Mouse (Mus musculus) regulatory T cell (primary cell): ENCODE data around the gene Hmga2.

Source experiments
- in situ Hi-C: fragments of 300-600 bp; cut with MboI, MseI; formaldehyde crosslinking; loops from one replicate; pipeline ENCODE4 v1.15.1; 2025; ENCODE audit warnings: high pct_unique_total_duplicates

Hmga2 gene

GRCm38 (mm10) chr10:120473218-120473617 is 3.1 kb downstream of the Hmga2 start:
- in situ Hi-C loops, result no loop called here

GRCm38 (mm10) chr10:120472606-120473005 is 3.7 kb downstream of the Hmga2 start:
- in situ Hi-C loops, result no loop called here

GRCm38 (mm10) chr10:120465121-120465520 is 11.1 kb downstream of the Hmga2 start:
- in situ Hi-C loops, result no loop called here

GRCm38 (mm10) chr10:120461769-120462168 is 14.5 kb downstream of the Hmga2 start:
- in situ Hi-C loops, result no loop called here

DNA sequence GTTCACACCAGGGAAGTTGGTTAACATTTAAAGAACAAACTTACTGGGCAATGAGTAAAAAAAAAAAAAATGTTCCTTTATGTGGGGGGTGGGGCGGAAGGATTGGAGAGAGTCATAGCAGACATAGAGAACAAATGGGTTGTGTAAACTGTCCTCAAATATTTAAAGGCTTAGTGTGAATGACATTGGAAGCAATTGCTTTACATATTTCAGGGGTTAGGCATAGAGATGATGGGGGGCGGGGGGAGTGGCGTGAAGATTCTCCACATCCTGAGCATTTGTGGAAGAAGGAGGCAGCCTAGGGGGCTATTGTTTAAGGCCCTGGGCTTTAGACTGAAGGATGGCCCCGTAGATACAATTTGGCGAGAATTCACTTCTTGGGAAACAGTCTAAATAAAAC is 15.0 kb downstream of the Hmga2 start:
- in situ Hi-C loops, result no loop called here

DNA sequence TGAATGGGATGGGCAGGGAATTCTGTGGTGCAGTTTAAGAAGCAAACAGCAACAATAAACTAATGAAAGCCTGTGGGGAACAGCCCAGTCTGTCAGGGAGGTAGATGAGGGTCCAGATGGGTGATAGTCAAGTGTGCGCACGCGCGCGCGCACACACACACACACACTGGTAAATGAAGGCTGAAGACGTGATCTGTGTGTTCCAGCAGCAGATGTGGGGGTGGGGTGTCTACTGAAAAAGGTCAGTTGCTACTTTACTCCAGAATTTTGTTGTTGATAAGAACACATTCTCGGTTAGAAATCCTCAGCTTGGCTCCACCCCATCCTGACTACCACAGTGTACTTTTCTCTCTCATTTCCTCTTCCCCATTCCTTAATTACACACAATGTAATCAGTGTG is 17.4 kb downstream of the Hmga2 start:
- in situ Hi-C loops, result no loop called here

- in situ Hi-C loops, result no loop called here
These were observed 26.5 kb downstream of the Hmga2 start for GRCm38 (mm10) chr10:120449661-120450284.

- in situ Hi-C loops, result no loop called here
These were observed 29.5 kb downstream of the Hmga2 start for GRCm38 (mm10) chr10:120446799-120447198.

DNA sequence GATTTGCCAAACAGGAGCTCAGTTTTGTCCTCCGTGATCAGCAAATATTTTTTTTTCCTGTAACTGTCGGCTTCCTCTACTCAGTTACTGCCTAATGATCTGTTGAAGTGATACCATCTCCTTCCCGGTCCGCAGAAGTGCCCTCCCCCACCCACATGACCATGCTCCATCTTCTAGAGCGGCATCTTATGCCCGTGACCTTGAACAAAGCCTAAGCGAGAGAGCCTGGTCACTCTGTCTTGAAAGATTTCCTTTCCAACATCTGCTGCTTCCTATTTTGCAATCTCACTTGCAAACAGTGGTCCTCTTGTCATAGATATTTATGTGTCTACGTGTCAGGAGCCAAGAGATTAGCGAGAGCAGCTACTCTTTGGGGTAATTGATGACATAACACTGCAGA is 30.1 kb downstream of the Hmga2 start:
- in situ Hi-C loops, result no loop called here

DNA sequence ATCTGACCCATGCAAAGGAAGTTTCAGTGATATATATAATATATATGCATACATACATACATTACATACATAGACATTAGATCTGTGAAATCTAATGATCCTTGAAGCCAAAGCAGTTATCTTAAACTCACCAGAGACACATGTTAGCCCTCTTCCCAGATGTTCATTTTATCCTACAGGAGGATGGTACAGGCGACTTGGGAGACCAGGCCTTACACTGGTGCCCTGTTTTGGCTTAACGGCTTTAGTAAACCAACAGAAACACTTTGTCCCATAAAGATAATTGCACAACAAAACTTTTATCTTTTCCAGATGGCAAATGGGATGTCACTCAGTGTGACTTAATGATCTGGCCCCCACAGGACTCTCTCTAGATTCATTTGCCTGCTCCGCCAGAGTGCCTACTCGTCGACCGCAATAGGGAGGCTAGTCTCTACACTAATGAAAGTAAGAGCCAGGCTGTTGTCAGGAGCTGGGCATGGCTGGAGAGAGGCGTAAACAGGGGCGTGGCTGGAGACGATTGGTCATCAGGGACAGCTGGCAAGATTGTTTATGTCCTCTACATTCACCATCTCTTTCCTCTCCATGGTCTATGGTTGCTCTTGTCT is 31.7 kb downstream of the Hmga2 start:
- in situ Hi-C loops, result no loop called here

DNA sequence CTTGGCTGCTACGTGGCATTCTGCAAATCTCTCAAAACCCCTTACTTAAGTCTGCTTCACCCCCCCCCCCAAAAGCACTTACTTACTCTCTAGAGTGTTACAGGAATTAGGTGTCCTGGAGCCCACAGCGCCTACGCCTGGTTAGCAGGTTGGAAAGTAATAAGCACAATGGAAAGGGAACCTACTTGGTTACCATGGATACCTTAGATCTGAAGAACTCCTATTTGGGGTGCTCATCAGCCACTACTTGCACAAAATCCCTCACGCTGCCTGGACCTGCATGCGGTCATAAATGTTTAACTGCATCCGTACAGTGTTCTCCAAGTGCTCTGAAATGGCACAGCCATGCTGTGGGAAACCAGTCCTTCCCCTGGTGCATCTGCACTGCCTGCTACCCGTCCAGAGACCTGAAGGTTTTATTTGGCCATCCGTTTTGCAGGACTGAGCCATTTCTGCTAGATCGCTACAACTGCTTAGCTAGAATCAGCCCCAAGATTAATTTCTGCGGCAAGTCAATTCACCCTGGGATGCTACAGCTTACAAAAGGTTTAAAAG is 32.4 kb downstream of the Hmga2 start:
- in situ Hi-C loops, result no loop called here

DNA sequence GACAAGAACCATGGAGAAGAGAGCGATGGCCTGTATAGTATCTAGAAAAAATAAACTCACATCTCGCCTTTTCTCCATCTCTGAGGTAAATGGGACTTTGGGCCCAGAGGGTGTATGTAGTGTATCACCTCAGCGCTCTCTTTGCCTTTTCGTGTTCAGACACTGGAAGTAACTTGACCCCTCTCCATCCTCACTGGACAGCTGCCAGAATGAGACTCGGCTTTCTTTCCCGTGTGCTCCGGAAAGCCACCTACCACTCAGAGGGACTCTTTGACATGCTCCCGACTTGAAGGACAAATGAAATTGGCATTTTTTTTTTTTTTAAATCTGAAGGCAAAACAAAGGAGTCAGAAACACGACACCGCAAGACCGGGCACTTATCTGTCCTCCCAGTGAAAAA is 35.0 kb downstream of the Hmga2 start:
- in situ Hi-C loops, result no loop called here

- in situ Hi-C loops, result no loop called here
These were observed 41.8 kb downstream of the Hmga2 start for GRCm38 (mm10) chr10:120434433-120434832.

DNA sequence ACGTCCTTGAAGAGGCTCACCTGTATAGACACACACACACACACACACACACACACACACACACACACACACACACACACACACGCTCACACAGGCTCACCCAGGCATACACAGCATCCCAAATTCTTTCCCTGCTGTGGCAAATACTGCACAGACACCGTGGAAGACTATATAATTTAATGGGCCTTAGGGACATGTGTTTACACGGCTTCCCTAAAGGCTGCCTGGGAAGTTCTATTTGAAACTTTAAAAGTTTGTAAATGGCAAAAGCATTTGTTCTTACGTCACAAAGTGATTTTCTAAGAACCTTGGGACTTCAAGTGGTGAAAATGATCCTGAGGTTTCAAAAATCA is 42.8 kb downstream of the Hmga2 start:
- in situ Hi-C loops, result no loop called here

DNA sequence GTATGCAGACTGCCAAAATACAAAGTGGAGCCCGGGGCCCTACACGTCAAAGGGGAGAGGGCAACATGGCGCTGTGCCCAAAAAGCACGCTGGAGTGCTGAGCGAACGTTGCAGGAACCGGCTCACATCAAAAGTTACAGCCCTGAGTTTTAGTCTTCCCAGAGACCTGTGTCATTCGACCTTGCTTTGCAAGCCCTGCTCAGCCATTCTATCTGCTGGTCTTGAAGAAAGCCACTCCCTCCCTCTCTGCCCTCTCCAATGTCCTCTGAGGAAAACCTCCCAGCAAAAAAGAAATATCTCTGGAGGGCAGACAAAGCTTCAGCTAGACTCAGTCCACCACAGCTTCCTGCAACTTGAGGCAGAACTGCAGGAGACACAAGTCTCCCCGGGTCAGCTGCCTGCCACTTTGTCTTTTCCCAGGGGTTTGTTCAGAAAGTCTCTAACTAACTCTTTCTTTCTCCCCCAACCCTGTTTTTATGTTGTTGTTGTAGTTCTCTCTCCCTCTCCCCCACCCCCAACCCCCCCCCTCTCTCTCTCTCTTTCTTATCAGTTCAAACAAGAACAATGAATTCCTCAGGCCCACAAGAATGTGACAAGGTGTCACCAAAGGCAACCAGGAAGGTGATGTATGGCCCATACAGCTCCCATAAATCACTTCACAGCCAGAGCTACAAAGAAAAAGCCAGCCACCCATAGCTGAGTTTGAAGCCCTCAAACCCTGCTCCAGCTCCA is 43.4 kb downstream of the Hmga2 start:
- in situ Hi-C loops, result no loop called here

DNA sequence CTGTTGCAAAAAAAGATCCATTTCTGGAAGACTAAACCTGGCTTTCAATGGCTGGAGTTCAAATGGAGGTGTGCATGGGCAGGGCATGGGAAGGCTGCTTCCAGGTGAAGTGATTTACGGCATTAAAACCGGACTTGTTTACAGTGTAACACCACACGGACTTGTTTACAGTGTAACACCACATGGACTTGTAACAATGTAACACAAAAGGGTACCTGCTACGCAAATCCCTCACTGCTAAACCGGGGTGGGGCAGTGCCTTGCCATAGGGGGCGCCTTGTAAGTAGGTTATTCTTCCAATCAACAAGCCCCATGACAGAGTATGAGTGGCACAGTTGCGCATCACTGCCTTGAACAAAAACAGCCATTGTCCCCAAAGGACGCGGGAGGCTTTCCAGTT is 44.2 kb downstream of the Hmga2 start:
- in situ Hi-C loops, result no loop called here

GRCm38 (mm10) chr10:120431435-120431834 is 44.8 kb downstream of the Hmga2 start:
- in situ Hi-C loops, result no loop called here

- in situ Hi-C loops, result no loop called here
These were observed 45.8 kb downstream of the Hmga2 start for GRCm38 (mm10) chr10:120430422-120430821.

- in situ Hi-C loops, result no loop called here
These were observed 46.5 kb downstream of the Hmga2 start for GRCm38 (mm10) chr10:120429758-120430259.

GRCm38 (mm10) chr10:120429199-120429551 is 47.1 kb downstream of the Hmga2 start:
- in situ Hi-C loops, result no loop called here

- in situ Hi-C loops, result no loop called here
These were observed 47.7 kb downstream of the Hmga2 start for GRCm38 (mm10) chr10:120428430-120429198.

- in situ Hi-C loops, result no loop called here
These were observed 50.1 kb downstream of the Hmga2 start for GRCm38 (mm10) chr10:120426086-120426610.
